Mouse (Mus musculus) heart, embryonic 12.5 days (tissue): ENCODE measurements around the gene Gm49425. TPM values are rescaled to one million over a fixed set of nuclear protein-coding genes. Genes with fewer than 3 reads are reported as not detected.
A peak's percentile ranks its signal among the peaks of the same experiment; 100 is the strongest.
"Not testable (repeated sequence)": the region's sequence is repeated elsewhere in the genome, so short reads cannot be mapped to it uniquely, and the experiment has no call there.

Experiments
- ATAC-seq: fragments of 200-750 bp; cut with Nextera tagmentation; 2 replicates; pipeline ENCODE4 v1.8.0; 2017; ENCODE audit warnings: moderate TSS enrichment, moderate library complexity; ENCODE audit not compliant: insufficient number of reproducible peaks, low FRiP score
- H3K27ac ChIP-seq: fragments of 300-500 bp; sonication (generic); 2 replicates; pipeline ENCODE4 v1.5.1; 2016; ENCODE audit warnings: mild to moderate bottlenecking, moderate library complexity; ENCODE audit not compliant: poor library complexity, severe bottlenecking
- H3K27me3 ChIP-seq: fragments of 300-500 bp; sonication (generic); replicated peaks from 2 replicates; pipeline ENCODE4 v1.6.1; 2016; ENCODE audit warnings: mild to moderate bottlenecking, moderate library complexity
- H3K36me3 ChIP-seq: fragments of 300-500 bp; sonication (generic); 2 replicates; pipeline ENCODE4 v1.6.1; 2016; ENCODE audit warnings: mild to moderate bottlenecking, moderate library complexity
- H3K4me1 ChIP-seq: fragments of 300-500 bp; sonication (generic); replicated peaks from 2 replicates; pipeline ENCODE4 v1.6.1; 2016; ENCODE audit warnings: mild to moderate bottlenecking
- H3K4me2 ChIP-seq: fragments of 300-500 bp; sonication (generic); 2 replicates; pipeline ENCODE4 v1.6.1; 2016; ENCODE audit warnings: mild to moderate bottlenecking, moderate library complexity
- H3K4me3 ChIP-seq: fragments of 300-500 bp; sonication (generic); 2 replicates; pipeline ENCODE4 v1.5.1; 2016; ENCODE audit warnings: mild to moderate bottlenecking
- H3K9ac ChIP-seq: fragments of 300-500 bp; sonication (generic); 2 replicates; pipeline ENCODE4 v1.6.1; 2016; ENCODE audit warnings: mild to moderate bottlenecking, moderate library complexity
- H3K9me3 ChIP-seq: fragments of 300-500 bp; sonication (generic); replicated peaks from 2 replicates; pipeline ENCODE4 v1.6.1; 2016; ENCODE audit warnings: mild to moderate bottlenecking, moderate library complexity
- WGBS: fragments of 180-500 bp; shearing (Covaris S2); methylation state at CpG from one replicate; pipeline ENCODE4 v1.1.7; 2016; 5-methylcytosine and 5-hydroxymethylcytosine counted together
- polyA plus RNA-seq: library from polyadenylated mRNA; unstranded; fragments of >200 nt; fragmentation: Nextera tagmentation; extraction: Ambion mirVana; gene quantifications from 2 replicates; pipeline ENCODE4 v1.2.1, GENCODE M21; 2016

The Gm49425 gene
- polyA plus RNA-seq = not detected in 2 replicates

- ATAC-seq, H3K4me1 ChIP-seq, H3K36me3 ChIP-seq, H3K4me3 ChIP-seq, H3K27ac ChIP-seq, H3K9ac ChIP-seq, H3K4me2 ChIP-seq, H3K9me3 ChIP-seq: not testable (repeated sequence)
- 73% methylated on average over 2 of the region's 2 CpGs for WGBS
- peaks cover 27% of the 10 kb centered on the region for H3K27me3 ChIP-seq
Observed at GRCm38 (mm10) chr15:101517161-101517560, at the start of gene Gm49425. TSS of gene Gm49425 (minus strand) at chr15:101517261.

- no peak for ATAC-seq
- H3K9me3 ChIP-seq = no peaks in the 10 kb centered on the region
- peaks cover 51% of the 10 kb centered on the region for H3K27me3 ChIP-seq
- H3K36me3 ChIP-seq = no peaks in the 10 kb centered on the region
- WGBS = 62% methylated on average over 5 of the region's 5 CpGs
- no peak within 1 kb of the TSS for H3K4me2 ChIP-seq
- no peak within 1 kb of the TSS for H3K27ac ChIP-seq
- H3K4me1 ChIP-seq = peaks cover 6% of the 10 kb centered on the region
- H3K4me3 ChIP-seq = no peak within 1 kb of the TSS
- no peak within 1 kb of the TSS for H3K9ac ChIP-seq
Observed at GRCm38 (mm10) chr15:101562850-101563249, 45.8 kb upstream of the Gm49425 start, which contains the start of gene Krt90. TSS of gene Krt90 (minus strand) at chr15:101562950.

GRCm38 (mm10) chr15:101558034-101558646 lies 41.1 kb upstream of the Gm49425 start:
- Histone ChIP-seq H3K4me1 (peaks cover 6% of the 10 kb centered on the region), H3K4me2 (no peak overlapping the region), H3K9ac (no peak overlapping the region), H3K9me3 (no peaks in the 10 kb centered on the region), H3K27ac (no peak overlapping the region), H3K36me3 (no peaks in the 10 kb centered on the region), H3K27me3 (peaks cover 56% of the 10 kb centered on the region), H3K4me3 (no peak overlapping the region)
- ATAC-seq = no peak
- 22% methylated on average over 7 of the region's 7 CpGs for WGBS

GRCm38 (mm10) chr15:101553169-101553568 lies 36.1 kb upstream of the Gm49425 start:
- peaks cover 78% of the 10 kb centered on the region for H3K27me3 ChIP-seq
- no peaks in the 10 kb centered on the region for H3K9me3 ChIP-seq
- under 1% methylated on average over 11 of the region's 11 CpGs for WGBS
- no peaks in the 10 kb centered on the region for H3K36me3 ChIP-seq
- H3K4me3 ChIP-seq = no peak overlapping the region
- peaks cover 7% of the 10 kb centered on the region for H3K4me1 ChIP-seq
- no peak for ATAC-seq
- H3K27ac ChIP-seq = no peak overlapping the region
- no peak overlapping the region for H3K9ac ChIP-seq
- peak overlapping the region; percentile 37 for H3K4me2 ChIP-seq

GRCm38 (mm10) chr15:101552188-101552587 lies 35.1 kb upstream of the Gm49425 start:
- WGBS = 77% methylated on average over 8 of the region's 8 CpGs
- peaks cover 78% of the 10 kb centered on the region for H3K27me3 ChIP-seq

GRCm38 (mm10) chr15:101550567-101550966 lies 33.5 kb upstream of the Gm49425 start, which contains the start of gene Krt82:
TSS of gene Krt82 (minus strand) at chr15:101550667.
- Histone ChIP-seq H3K27ac (no peak within 1 kb of the TSS), H3K4me1 (0 out of 2 replicates have a peak, but pooled peaks cover 5% of the 10 kb centered on the region), H3K9ac (no peak within 1 kb of the TSS), H3K4me2 (no peak within 1 kb of the TSS), H3K9me3 (no peaks in the 10 kb centered on the region), H3K36me3 (no peaks in the 10 kb centered on the region), H3K27me3 (peaks cover 72% of the 10 kb centered on the region), H3K4me3 (no peak within 1 kb of the TSS)
- no peak for ATAC-seq
- WGBS = 79% methylated on average over 7 of the region's 7 CpGs

More at GRCm38 (mm10) chr15:101552188-101552587, 35.1 kb upstream of the Gm49425 start:
- Histone ChIP-seq H3K9ac (no peak overlapping the region), H3K36me3 (no peaks in the 10 kb centered on the region), H3K9me3 (no peaks in the 10 kb centered on the region), H3K4me3 (no peak overlapping the region), H3K27ac (no peak overlapping the region), H3K4me2 (no peak overlapping the region), H3K4me1 (0 out of 2 replicates have a peak, but pooled peaks cover 5% of the 10 kb centered on the region)
- ATAC-seq = no peak

GRCm38 (mm10) chr15:101544478-101544877 lies 27.4 kb upstream of the Gm49425 start:
- Histone ChIP-seq H3K9me3 (no peaks in the 10 kb centered on the region), H3K27me3 (peaks cover 56% of the 10 kb centered on the region), H3K4me1 (0 out of 2 replicates have a peak, but pooled peaks cover 4% of the 10 kb centered on the region), H3K27ac (no peak overlapping the region), H3K4me3 (no peak overlapping the region), H3K9ac (no peak overlapping the region), H3K36me3 (no peaks in the 10 kb centered on the region), H3K4me2 (no peak overlapping the region)
- WGBS = 63% methylated on average over 3 of the region's 3 CpGs
- ATAC-seq = no peak

GRCm38 (mm10) chr15:101542543-101542942 lies 25.5 kb upstream of the Gm49425 start:
- 51% methylated on average over 9 of the region's 9 CpGs for WGBS
- Histone ChIP-seq H3K27ac (no peak overlapping the region), H3K9ac (no peak overlapping the region), H3K4me1 (0 out of 2 replicates have a peak, but pooled peaks cover 4% of the 10 kb centered on the region), H3K36me3 (no peaks in the 10 kb centered on the region), H3K4me2 (no peak overlapping the region), H3K27me3 (peaks cover 50% of the 10 kb centered on the region), H3K9me3 (no peaks in the 10 kb centered on the region), H3K4me3 (no peak overlapping the region)
- no peak for ATAC-seq

GRCm38 (mm10) chr15:101538580-101538900 lies 21.5 kb upstream of the Gm49425 start:
- 0 out of 2 replicates have a peak, but pooled peaks cover 4% of the 10 kb centered on the region for H3K4me1 ChIP-seq
- 60% methylated on average over 4 of the region's 4 CpGs for WGBS
- H3K27me3 ChIP-seq = peaks cover 52% of the 10 kb centered on the region

GRCm38 (mm10) chr15:101537864-101538579 lies 21.0 kb upstream of the Gm49425 start:
- Histone ChIP-seq H3K36me3 (no peaks in the 10 kb centered on the region), H3K27ac (no peak overlapping the region), H3K4me2 (no peak overlapping the region), H3K4me1 (0 out of 2 replicates have a peak, but pooled peaks cover 4% of the 10 kb centered on the region), H3K27me3 (peaks cover 52% of the 10 kb centered on the region), H3K9ac (no peak overlapping the region), H3K4me3 (no peak overlapping the region), H3K9me3 (no peaks in the 10 kb centered on the region)
- WGBS = 40% methylated on average over 7 of the region's 7 CpGs
- no peak for ATAC-seq

More at GRCm38 (mm10) chr15:101538580-101538900, 21.5 kb upstream of the Gm49425 start:
- H3K9me3 ChIP-seq = no peaks in the 10 kb centered on the region
- H3K9ac ChIP-seq = no peak overlapping the region
- H3K4me2 ChIP-seq = no peak overlapping the region
- H3K27ac ChIP-seq = no peak overlapping the region
- H3K36me3 ChIP-seq = no peaks in the 10 kb centered on the region
- no peak for ATAC-seq
- H3K4me3 ChIP-seq = no peak overlapping the region

- Histone ChIP-seq H3K4me3 (no peak overlapping the region), H3K4me1 (no peaks in the 10 kb centered on the region), H3K36me3 (no peaks in the 10 kb centered on the region), H3K27ac (no peak overlapping the region), H3K4me2 (no peak overlapping the region), H3K27me3 (peaks cover 47% of the 10 kb centered on the region; the same call in 1 of the 2 replicates), H3K9ac (no peak overlapping the region), H3K9me3 (no peaks in the 10 kb centered on the region)
- 50% methylated on average over 9 of the region's 9 CpGs for WGBS
- no peak for ATAC-seq
Observed at GRCm38 (mm10) chr15:101536054-101536850, 19.2 kb upstream of the Gm49425 start.
